Mouse (Mus musculus): ENCODE measurements around the gene Matn4. TPM values are rescaled to one million over a fixed set of nuclear protein-coding genes. Genes with fewer than 3 reads are reported as not detected.

The Matn4 gene
- polyA plus RNA-seq, 1 experiment, result 1.4 TPM

- Histone ChIP-seq H3K27ac (ENCODE audit: insufficient read depth, low read depth, low read length) (peak overlapping the region; percentile 98), H3K4me1 (ENCODE audit: control insufficient read depth, insufficient read depth, low read length) (peaks cover 14% of the 10 kb centered on the region; the same call in 1 of the 2 replicates), H3K4me3 (ENCODE audit: insufficient read depth, low read depth, low read length) (peak overlapping the region; percentile 95), H3K36me3 (ENCODE audit: control insufficient read depth, insufficient read depth, low read length) (no peaks in the 10 kb centered on the region; the same call in 1 of the 2 replicates), H3K27me3 (replicated peaks; ENCODE audit: control insufficient read depth, insufficient read depth, low read length) (no peaks in the 10 kb centered on the region)
- WGBS, result 5% methylated on average over 29 of the region's 29 CpGs
- no peak for TF ChIP-seq CTCF (conservative IDR thresholded peaks at IDR 0.05; ENCODE audit: insufficient read depth, insufficient read length, low read depth, low read length)
- no peak for TF ChIP-seq POLR2A (IDR thresholded peaks at IDR 0.05; ENCODE audit: low read depth, low read length)
- no peak for DNase-seq
Measured at GRCm38 (mm10) chr2:164442315-164443050, 37.5 kb upstream of the Matn4 start.

GRCm38 (mm10) chr2:164441731-164442130, 36.8 kb upstream of the Matn4 start:
- Histone ChIP-seq H3K4me3 (ENCODE audit: insufficient read depth, low read depth, low read length) (peak overlapping the region; percentile 95), H3K27ac (ENCODE audit: insufficient read depth, low read depth, low read length) (peak overlapping the region; percentile 98), H3K4me1 (ENCODE audit: control insufficient read depth, insufficient read depth, low read length) (peaks cover 14% of the 10 kb centered on the region; the same call in 1 of the 2 replicates), H3K36me3 (ENCODE audit: control insufficient read depth, insufficient read depth, low read length) (no peaks in the 10 kb centered on the region; the same call in 1 of the 2 replicates), H3K27me3 (replicated peaks; ENCODE audit: control insufficient read depth, insufficient read depth, low read length) (no peaks in the 10 kb centered on the region)
- WGBS, result 19% methylated on average over 7 of the region's 7 CpGs
- no peak for TF ChIP-seq CTCF (conservative IDR thresholded peaks at IDR 0.05; ENCODE audit: insufficient read depth, insufficient read length, low read depth, low read length)
- no peak for TF ChIP-seq POLR2A (IDR thresholded peaks at IDR 0.05; ENCODE audit: low read depth, low read length)
- DNase-seq, result no peak

- Histone ChIP-seq H3K27ac (ENCODE audit: insufficient read depth, low read depth, low read length) (peak overlapping the region; percentile 98), H3K4me3 (ENCODE audit: insufficient read depth, low read depth, low read length) (peak overlapping the region; percentile 95), H3K36me3 (ENCODE audit: control insufficient read depth, insufficient read depth, low read length) (no peaks in the 10 kb centered on the region; the same call in 1 of the 2 replicates), H3K4me1 (ENCODE audit: control insufficient read depth, insufficient read depth, low read length) (peaks cover 19% of the 10 kb centered on the region), H3K27me3 (replicated peaks; ENCODE audit: control insufficient read depth, insufficient read depth, low read length) (no peaks in the 10 kb centered on the region)
- peak; percentile 73 for DNase-seq
- 18% methylated on average over 8 of the region's 8 CpGs for WGBS
- TF ChIP-seq POLR2A (IDR thresholded peaks at IDR 0.05; ENCODE audit: low read depth, low read length) (no peak), CTCF (conservative IDR thresholded peaks at IDR 0.05; ENCODE audit: insufficient read depth, insufficient read length, low read depth, low read length) (no peak)
Measured at GRCm38 (mm10) chr2:164441155-164441554, 36.2 kb upstream of the Matn4 start.

- Histone ChIP-seq H3K27ac (ENCODE audit: insufficient read depth, low read depth, low read length) (peak overlapping the region; percentile 98), H3K4me1 (ENCODE audit: control insufficient read depth, insufficient read depth, low read length) (peaks cover 25% of the 10 kb centered on the region), H3K36me3 (ENCODE audit: control insufficient read depth, insufficient read depth, low read length) (no peaks in the 10 kb centered on the region; the same call in 1 of the 2 replicates), H3K27me3 (replicated peaks; ENCODE audit: control insufficient read depth, insufficient read depth, low read length) (no peaks in the 10 kb centered on the region), H3K4me3 (ENCODE audit: insufficient read depth, low read depth, low read length) (peak overlapping the region; percentile 95)
- 34% methylated on average over 5 of the region's 5 CpGs for WGBS
- TF ChIP-seq POLR2A (IDR thresholded peaks at IDR 0.05; ENCODE audit: low read depth, low read length), result no peak
- TF ChIP-seq CTCF (conservative IDR thresholded peaks at IDR 0.05; ENCODE audit: insufficient read depth, insufficient read length, low read depth, low read length), result no peak
- peak; percentile 62 for DNase-seq
Measured at GRCm38 (mm10) chr2:164440314-164440713, 35.4 kb upstream of the Matn4 start.

GRCm38 (mm10) chr2:164439001-164439421, 34.1 kb upstream of the Matn4 start:
- 24% methylated on average over 3 of the region's 3 CpGs for WGBS
- Histone ChIP-seq H3K4me3 (ENCODE audit: insufficient read depth, low read depth, low read length) (peak overlapping the region; percentile 17), H3K27me3 (replicated peaks; ENCODE audit: control insufficient read depth, insufficient read depth, low read length) (no peaks in the 10 kb centered on the region), H3K4me1 (ENCODE audit: control insufficient read depth, insufficient read depth, low read length) (peaks cover 38% of the 10 kb centered on the region), H3K27ac (ENCODE audit: insufficient read depth, low read depth, low read length) (peak overlapping the region; percentile 98), H3K36me3 (ENCODE audit: control insufficient read depth, insufficient read depth, low read length) (no peaks in the 10 kb centered on the region; the same call in 1 of the 2 replicates)
- TF ChIP-seq POLR2A (IDR thresholded peaks at IDR 0.05; ENCODE audit: low read depth, low read length), result no peak
- no peak for TF ChIP-seq CTCF (conservative IDR thresholded peaks at IDR 0.05; ENCODE audit: insufficient read depth, insufficient read length, low read depth, low read length)
- DNase-seq, result no peak

- WGBS, result 22% methylated on average over 8 of the region's 8 CpGs
- H3K4me1 ChIP-seq (ENCODE audit: control insufficient read depth, insufficient read depth, low read length), result peaks cover 42% of the 10 kb centered on the region
- peak; percentile 55 for DNase-seq
- no peaks in the 10 kb centered on the region for H3K27me3 ChIP-seq (replicated peaks; ENCODE audit: control insufficient read depth, insufficient read depth, low read length)
- TF ChIP-seq CTCF (conservative IDR thresholded peaks at IDR 0.05; ENCODE audit: insufficient read depth, insufficient read length, low read depth, low read length) (no peak), POLR2A (IDR thresholded peaks at IDR 0.05; ENCODE audit: low read depth, low read length) (no peak)
- H3K36me3 ChIP-seq (ENCODE audit: control insufficient read depth, insufficient read depth, low read length), result no peaks in the 10 kb centered on the region; the same call in 1 of the 2 replicates
- H3K4me3 ChIP-seq (ENCODE audit: insufficient read depth, low read depth, low read length), result peak overlapping the region; percentile 23
- H3K27ac ChIP-seq (ENCODE audit: insufficient read depth, low read depth, low read length), result peak overlapping the region; percentile 98
Measured at GRCm38 (mm10) chr2:164438257-164438656, 33.3 kb upstream of the Matn4 start.

GRCm38 (mm10) chr2:164437710-164438109, 32.8 kb upstream of the Matn4 start:
- H3K36me3 ChIP-seq (ENCODE audit: control insufficient read depth, insufficient read depth, low read length), result no peaks in the 10 kb centered on the region; the same call in 1 of the 2 replicates
- peak overlapping the region; percentile 98 for H3K27ac ChIP-seq (ENCODE audit: insufficient read depth, low read depth, low read length)
- peaks cover 46% of the 10 kb centered on the region for H3K4me1 ChIP-seq (ENCODE audit: control insufficient read depth, insufficient read depth, low read length)
- TF ChIP-seq POLR2A (IDR thresholded peaks at IDR 0.05; ENCODE audit: low read depth, low read length), result no peak
- DNase-seq, result peak; percentile 94
- H3K27me3 ChIP-seq (replicated peaks; ENCODE audit: control insufficient read depth, insufficient read depth, low read length), result no peaks in the 10 kb centered on the region
- WGBS, result 20% methylated on average over 6 of the region's 6 CpGs
- peak overlapping the region; percentile 23 for H3K4me3 ChIP-seq (ENCODE audit: insufficient read depth, low read depth, low read length)

Measured in kidney, adult 2 months (tissue).